ENCODE assay signal across 19 mouse cellular contexts in the genomic region with DNA sequence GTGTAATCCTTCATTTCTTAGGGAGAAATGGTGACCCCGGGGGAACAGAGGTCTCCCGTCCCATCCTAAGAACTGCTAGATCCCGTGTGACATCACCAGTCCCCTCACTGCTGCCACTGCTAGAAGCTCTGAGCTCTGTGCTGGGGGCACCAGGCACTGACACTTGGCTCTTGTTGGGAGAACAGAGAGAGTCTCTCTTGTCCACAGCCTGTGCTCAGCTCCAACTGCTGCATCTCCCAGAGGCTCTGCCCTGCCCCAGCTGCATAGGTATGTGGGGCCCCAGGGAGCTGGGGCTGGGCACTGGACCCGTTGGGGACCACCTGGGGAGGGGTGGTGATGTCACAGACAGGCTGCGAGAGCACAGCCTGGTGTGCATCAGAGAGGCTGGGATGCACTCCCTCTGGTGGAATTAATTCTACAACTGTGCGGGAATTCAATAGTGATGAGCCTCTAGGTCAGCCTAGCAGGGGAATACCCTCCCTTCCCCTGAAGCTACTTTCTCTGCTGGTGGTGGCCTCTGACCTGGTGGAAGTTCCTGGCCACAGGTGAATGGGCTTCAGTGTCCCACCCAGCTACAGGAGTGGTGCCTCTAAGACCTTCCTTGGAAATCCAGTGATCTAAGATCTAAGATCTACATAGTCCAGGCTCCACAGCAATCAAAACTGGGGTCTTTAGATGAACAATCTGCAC. TPM values are rescaled to one million over a fixed set of nuclear protein-coding genes. Genes with fewer than 3 reads are reported as not detected.
DNase-seq lines count a peak whose midpoint lies in the region; ATAC-seq and TF ChIP-seq lines count a peak whose summit lies in the region.
"Had no signal": no experiment of that assay in that cellular context is flagged by ENCODE, and none has a peak within 500 bp of the region (broad histone marks: within the 10 kb centered on the region; RNA-seq: fewer than 3 reads in every experiment).

No protein-coding gene starts in this region.

- no peak for DNase-seq in hindbrain, postnatal 0 days (ENCODE audit: low spot score)
- no peak for DNase-seq in hindbrain, embryonic 10.5 days (ENCODE audit: low spot score)
- peak; percentile 64 for DNase-seq in layer of hippocampus, adult 9-11 months
- no peak for DNase-seq in layer of hippocampus, postnatal 10 days (ENCODE audit: low spot score in 2 of 2)
- no peak for DNase-seq in liver, embryonic 14.5 days (ENCODE audit: low read depth in 3 of 3, low spot score in 3 of 3)
- no peak for DNase-seq in forebrain, embryonic 11.5 days (ENCODE audit: low spot score)
- DNase-seq in cerebellum, adult 8-10 months, result no peak
- DNase-seq: B cell, adult 2 months; gastrocnemius, adult 2 months; heart, adult 11 months; right cerebral cortex, adult 18-20 months had no signal

- TF ChIP-seq EP300 in liver, embryonic 14.5 days (IDR thresholded peaks at IDR 0.05; ENCODE audit: low read depth), result no peak

- no peak overlapping the region for H3K9ac ChIP-seq in hindbrain, postnatal 0 days (replicated peaks; ENCODE audit: low read length)
- H3K9ac ChIP-seq in liver, embryonic 14.5 days (replicated peaks), result no peak overlapping the region
- H3K9ac ChIP-seq in forebrain, embryonic 11.5 days (ENCODE audit: low read length), result no peak overlapping the region
- H3K9ac ChIP-seq: forebrain, embryonic 13.5 days; heart, embryonic 15.5 days; hindbrain, embryonic 12.5 days; kidney, embryonic 15.5 days; limb, embryonic 12.5 days had no signal

- WGBS in hindbrain, postnatal 0 days, result 39% methylated on average over 6 of the region's 6 CpGs
- 39% methylated on average over 6 of the region's 6 CpGs for WGBS in hindbrain, embryonic 10.5 days
- WGBS in liver, embryonic 14.5 days (ENCODE audit: insufficient replicate concordance), result 29% methylated on average over 6 of the region's 6 CpGs
- 39% methylated on average over 6 of the region's 6 CpGs for WGBS in forebrain, embryonic 11.5 days

- H3K36me3 ChIP-seq in hindbrain, postnatal 0 days (ENCODE audit: insufficient read depth, low read length), result no peaks in the 10 kb centered on the region
- H3K36me3 ChIP-seq in hindbrain, embryonic 10.5 days, result no peaks in the 10 kb centered on the region
- H3K36me3 ChIP-seq in liver, embryonic 14.5 days (replicated peaks; ENCODE audit: control insufficient read depth, insufficient read depth, low read depth), result no peaks in the 10 kb centered on the region
- H3K36me3 ChIP-seq in forebrain, embryonic 11.5 days (ENCODE audit: control insufficient read depth, insufficient read depth, low read length), result no peaks in the 10 kb centered on the region
- H3K36me3 ChIP-seq: heart, embryonic 15.5 days; hindbrain, embryonic 12.5 days; kidney, embryonic 15.5 days; limb, embryonic 12.5 days had no signal

- no peak overlapping the region for H3K4me2 ChIP-seq in hindbrain, postnatal 0 days (ENCODE audit: low read depth, low read length)
- H3K4me2 ChIP-seq in liver, embryonic 14.5 days (ENCODE audit: low read depth), result no peak overlapping the region
- H3K4me2 ChIP-seq in forebrain, embryonic 11.5 days (ENCODE audit: low read depth, low read length, severe bottlenecking), result no peak overlapping the region
- H3K4me2 ChIP-seq: forebrain, embryonic 13.5 days; heart, embryonic 15.5 days; hindbrain, embryonic 12.5 days; kidney, embryonic 15.5 days; limb, embryonic 12.5 days had no signal

- H3K9me3 ChIP-seq in hindbrain, postnatal 0 days (ENCODE audit: low read length), result no peaks in the 10 kb centered on the region
- H3K9me3 ChIP-seq in hindbrain, embryonic 10.5 days, result no peaks in the 10 kb centered on the region
- H3K9me3 ChIP-seq in liver, embryonic 14.5 days (ENCODE audit: control insufficient read depth, low read length), result no peaks in the 10 kb centered on the region
- H3K9me3 ChIP-seq in forebrain, embryonic 11.5 days (ENCODE audit: control insufficient read depth, low read length), result no peaks in the 10 kb centered on the region
- H3K9me3 ChIP-seq: forebrain, embryonic 13.5 days; heart, embryonic 15.5 days; hindbrain, embryonic 12.5 days; kidney, embryonic 15.5 days; limb, embryonic 12.5 days had no signal

- no peak for ATAC-seq in hindbrain, postnatal 0 days
- ATAC-seq in liver, embryonic 14.5 days (ENCODE audit: insufficient read depth), result no peak; the same call in 1 of the 2 replicates
- no peak for ATAC-seq in forebrain, embryonic 11.5 days (replicated peaks; ENCODE audit: low FRiP score)
- ATAC-seq: forebrain, embryonic 13.5 days; Patski had no signal

- H3K27ac ChIP-seq in hindbrain, postnatal 0 days, result no peak overlapping the region
- no peak overlapping the region; the same call in 1 of the 2 replicates for H3K27ac ChIP-seq in hindbrain, embryonic 10.5 days
- peak overlapping the region; percentile 91 for H3K27ac ChIP-seq in cortical plate, adult 2 months (ENCODE audit: insufficient read depth, low read length)
- H3K27ac ChIP-seq in liver, embryonic 14.5 days, result no peak overlapping the region
- no peak overlapping the region for H3K27ac ChIP-seq in forebrain, embryonic 11.5 days (ENCODE audit: low read depth, low read length)
- H3K27ac ChIP-seq: forebrain, embryonic 13.5 days; gastrocnemius, adult 2 months; heart, embryonic 15.5 days; hindbrain, embryonic 12.5 days; kidney, embryonic 15.5 days; limb, embryonic 12.5 days had no signal

- H3K4me3 ChIP-seq in hindbrain, postnatal 0 days (ENCODE audit: low read length), result no peak overlapping the region
- H3K4me3 ChIP-seq in hindbrain, embryonic 10.5 days, result no peak overlapping the region
- H3K4me3 ChIP-seq in cortical plate, adult 2 months (ENCODE audit: insufficient read depth, low read length), result peak overlapping the region; percentile 16; the same call in 1 of the 2 replicates
- no peak overlapping the region for H3K4me3 ChIP-seq in liver, embryonic 14.5 days (ENCODE audit: insufficient read depth in 1 of 2, low read depth in 2 of 2, low read length in 2 of 2)
- H3K4me3 ChIP-seq in forebrain, embryonic 11.5 days (ENCODE audit: low read depth, low read length), result no peak overlapping the region
- H3K4me3 ChIP-seq: forebrain, embryonic 13.5 days; gastrocnemius, adult 2 months; heart, embryonic 15.5 days; hindbrain, embryonic 12.5 days; kidney, embryonic 15.5 days; limb, embryonic 12.5 days had no signal

- 0 out of 2 replicates have a peak, but pooled peaks have one; percentile 3 for TF ChIP-seq CTCF in hindbrain, postnatal 0 days (IDR thresholded peaks at IDR 0.05; ENCODE audit: low read depth)
- no peak for TF ChIP-seq CTCF in cortical plate, adult 2 months (IDR thresholded peaks at IDR 0.05; ENCODE audit: extremely low read depth, insufficient read depth, low read length)
- TF ChIP-seq CTCF in liver, embryonic 14.5 days (IDR thresholded peaks at IDR 0.05; ENCODE audit: low read depth), result peak; percentile 30; the same call in 1 of the 2 replicates

- no peaks in the 10 kb centered on the region for H3K4me1 ChIP-seq in hindbrain, postnatal 0 days (ENCODE audit: insufficient read depth, low read length)
- H3K4me1 ChIP-seq in hindbrain, embryonic 10.5 days (replicated peaks), result 0 out of 2 replicates have a peak, but pooled peaks cover 5% of the 10 kb centered on the region
- H3K4me1 ChIP-seq in cortical plate, adult 2 months (ENCODE audit: control insufficient read depth, insufficient read depth, low read length), result no peaks in the 10 kb centered on the region
- peaks cover 0 to 5% of the 10 kb centered on the region in 2 experiments; a peak in 3 of 4 replicates for H3K4me1 ChIP-seq in liver, embryonic 14.5 days (replicated peaks; ENCODE audit: control insufficient read depth in 2 of 2, insufficient read depth in 2 of 2, low read length in 1 of 2)
- no peaks in the 10 kb centered on the region for H3K4me1 ChIP-seq in forebrain, embryonic 11.5 days (replicated peaks; ENCODE audit: control insufficient read depth, insufficient read depth, low read length)
- H3K4me1 ChIP-seq: forebrain, embryonic 13.5 days; heart, embryonic 15.5 days; hindbrain, embryonic 12.5 days; limb, embryonic 12.5 days had no signal

- no peaks in the 10 kb centered on the region for H3K27me3 ChIP-seq in hindbrain, postnatal 0 days (ENCODE audit: insufficient read depth, low read length)
- 0 out of 2 replicates have a peak, but pooled peaks cover 6% of the 10 kb centered on the region for H3K27me3 ChIP-seq in hindbrain, embryonic 10.5 days (ENCODE audit: insufficient read depth, poor library complexity, severe bottlenecking)
- H3K27me3 ChIP-seq in liver, embryonic 14.5 days (ENCODE audit: control insufficient read depth, insufficient read depth, low read length), result no peaks in the 10 kb centered on the region
- H3K27me3 ChIP-seq in forebrain, embryonic 11.5 days (ENCODE audit: control insufficient read depth, insufficient read depth, low read length), result no peaks in the 10 kb centered on the region
- H3K27me3 ChIP-seq: Patski had no signal

- no peak for TF ChIP-seq POLR2A in cortical plate, adult 2 months (IDR thresholded peaks at IDR 0.05; ENCODE audit: extremely low read depth, insufficient read depth, low read length)

RNA-seq across cellular contexts. Expression of a gene that starts 4.4 kb away (rescaled TPM):
- 0.07 and 0.16 TPM in 2 replicates for total RNA-seq in hindbrain, postnatal 0 days (2014; rRNA removed)
- polyA plus RNA-seq in hindbrain, postnatal 0 days (2015; fragmentation: Nextera tagmentation; extraction: Ambion mirVana), result 0.11 and 0.23 TPM in 2 replicates
- not detected in 2 replicates for polyA plus RNA-seq in hindbrain, embryonic 10.5 days (2016; fragmentation: Nextera tagmentation; extraction: Ambion mirVana)
- total RNA-seq in layer of hippocampus, postnatal 10 days (2021), result under 1 TPM; 0.27 to 0.34 TPM
- 2.4 and 2.8 TPM in 2 replicates for polyA plus RNA-seq in cortical plate, adult 2 months (2012; rRNA removed)
- polyA plus RNA-seq in liver, embryonic 14.5 days (2012; rRNA removed), result 1.9 and 2.1 TPM in 2 replicates
- 3.6 and 4.0 TPM in 2 replicates for polyA plus RNA-seq in liver, embryonic 14.5 days (2014; fragmentation: Nextera tagmentation; extraction: Ambion mirVana)
- not detected in 2 replicates for polyA plus RNA-seq in forebrain, embryonic 11.5 days (2014; fragmentation: Nextera tagmentation; extraction: Ambion mirVana)
- total RNA-seq: gastrocnemius, adult 2 months; neutrophil, adult 5-6 weeks had no signal
- polyA plus RNA-seq: forebrain, embryonic 13.5 days; heart, embryonic 15.5 days; hindbrain, embryonic 12.5 days; limb, embryonic 12.5 days had no signal

RNA-seq across cellular contexts. Expression of a gene that starts 25.6 kb away (rescaled TPM):
- total RNA-seq in hindbrain, postnatal 0 days (2014; rRNA removed), result 15.8 and 19.3 TPM in 2 replicates
- polyA plus RNA-seq in hindbrain, postnatal 0 days (2015; fragmentation: Nextera tagmentation; extraction: Ambion mirVana), result 31.8 and 33.0 TPM in 2 replicates
- polyA plus RNA-seq in hindbrain, embryonic 10.5 days (2016; fragmentation: Nextera tagmentation; extraction: Ambion mirVana), result 52.3 and 55.1 TPM in 2 replicates
- total RNA-seq in layer of hippocampus, postnatal 10 days (2021), result 10 to 100 TPM; 25.9 to 29.1 TPM
- 34.0 and 34.2 TPM in 2 replicates for polyA plus RNA-seq in cortical plate, adult 2 months (2012; rRNA removed)
- 8.1 and 10.9 TPM in 2 replicates for polyA plus RNA-seq in liver, embryonic 14.5 days (2012; rRNA removed)
- 15.6 and 16.3 TPM in 2 replicates for polyA plus RNA-seq in liver, embryonic 14.5 days (2014; fragmentation: Nextera tagmentation; extraction: Ambion mirVana)
- 52.7 and 58.7 TPM in 2 replicates for polyA plus RNA-seq in forebrain, embryonic 11.5 days (2014; fragmentation: Nextera tagmentation; extraction: Ambion mirVana)

RNA-seq across cellular contexts. Expression of a gene that starts 48.3 kb away (rescaled TPM):
- 10.9 and 38.4 TPM in 2 replicates for total RNA-seq in hindbrain, postnatal 0 days (2014; rRNA removed)
- polyA plus RNA-seq in hindbrain, postnatal 0 days (2015; fragmentation: Nextera tagmentation; extraction: Ambion mirVana), result 7.5 and 8.1 TPM in 2 replicates
- polyA plus RNA-seq in hindbrain, embryonic 10.5 days (2016; fragmentation: Nextera tagmentation; extraction: Ambion mirVana), result 0.16 and 0.30 TPM in 2 replicates
- total RNA-seq in layer of hippocampus, postnatal 10 days (2021), result 10 to 100 TPM; 25.9 to 30.1 TPM
- polyA plus RNA-seq in cortical plate, adult 2 months (2012; rRNA removed), result 17.5 and 19.4 TPM in 2 replicates
- 0.08 and 0.32 TPM in 2 replicates for polyA plus RNA-seq in liver, embryonic 14.5 days (2012; rRNA removed)
- polyA plus RNA-seq in liver, embryonic 14.5 days (2014; fragmentation: Nextera tagmentation; extraction: Ambion mirVana), result 0.04 TPM in 1 of 2 replicates, not detected in the other
- 0.16 and 0.21 TPM in 2 replicates for polyA plus RNA-seq in forebrain, embryonic 11.5 days (2014; fragmentation: Nextera tagmentation; extraction: Ambion mirVana)
- total RNA-seq: gastrocnemius, adult 2 months had no signal
- polyA plus RNA-seq: heart, embryonic 15.5 days had no signal
